Mouse (Mus musculus) lung, postnatal 4 days (tissue): ENCODE measurements at regions not wholly inside any gene's neighbourhood (a gene's known extent, or its start where the extent isn't known, plus 50 kb on each side); places are given as distances from the start of the nearest gene placed in this dataset.

ENCODE experiments used
- DNase-seq, 2 experiments: peaks; one replicate each; pipeline ENCODE4 v3.0.0; 2021

GRCm38 (mm10) chr17:52191064-52191682 lies 358.1 kb upstream of the Satb1 start:
- DNase-seq, result no peak

GRCm38 (mm10) chr17:52182706-52183105 lies 349.6 kb upstream of the Satb1 start:
- peak in 1 of 2 experiments; percentile 47 for DNase-seq

- DNase-seq, result no peak
Measured at GRCm38 (mm10) chr17:52177996-52178395, 344.9 kb upstream of the Satb1 start.

- peak in 1 of 2 experiments; percentile 18 for DNase-seq
Measured at GRCm38 (mm10) chr17:52168076-52168838, 335.2 kb upstream of the Satb1 start.

GRCm38 (mm10) chr17:52167658-52168057 lies 334.6 kb upstream of the Satb1 start:
- DNase-seq, result no peak

GRCm38 (mm10) chr17:52165891-52166485 lies 332.9 kb upstream of the Satb1 start:
- no peak for DNase-seq

GRCm38 (mm10) chr17:52162559-52163397 lies 329.7 kb upstream of the Satb1 start:
- no peak for DNase-seq

GRCm38 (mm10) chr17:52150496-52150895 lies 317.4 kb upstream of the Satb1 start:
- no peak for DNase-seq

GRCm38 (mm10) chr17:52149834-52150233 lies 316.7 kb upstream of the Satb1 start:
- DNase-seq, result no peak

- no peak for DNase-seq
Measured at GRCm38 (mm10) chr17:52149068-52149467, 316.0 kb upstream of the Satb1 start.

GRCm38 (mm10) chr17:52103891-52104290 lies 270.8 kb upstream of the Satb1 start:
- DNase-seq, result no peak

GRCm38 (mm10) chr17:52085834-52086233 lies 252.7 kb upstream of the Satb1 start:
- no peak for DNase-seq

- DNase-seq, result no peak
Measured at GRCm38 (mm10) chr17:52084455-52084854, 251.4 kb upstream of the Satb1 start.

- no peak for DNase-seq
Measured at GRCm38 (mm10) chr17:52079316-52079715, 246.2 kb upstream of the Satb1 start.

GRCm38 (mm10) chr17:52078496-52078895 lies 245.4 kb upstream of the Satb1 start:
- no peak for DNase-seq

- no peak for DNase-seq
Measured at GRCm38 (mm10) chr17:52077951-52078350, 244.9 kb upstream of the Satb1 start.

- no peak for DNase-seq
Measured at GRCm38 (mm10) chr17:52076746-52077145, 243.7 kb upstream of the Satb1 start.

GRCm38 (mm10) chr17:52067721-52068120 lies 234.6 kb upstream of the Satb1 start:
- DNase-seq, result no peak

- DNase-seq, result no peak
Measured at GRCm38 (mm10) chr17:52064618-52065017, 231.5 kb upstream of the Satb1 start.

- DNase-seq, result no peak
Measured at GRCm38 (mm10) chr17:52063121-52063520, 230.0 kb upstream of the Satb1 start.

GRCm38 (mm10) chr17:52062096-52062665 lies 229.1 kb upstream of the Satb1 start:
- DNase-seq, result no peak

- no peak for DNase-seq
Measured at GRCm38 (mm10) chr17:52036479-52036878, 203.4 kb upstream of the Satb1 start.

GRCm38 (mm10) chr17:52031079-52031478 lies 198.0 kb upstream of the Satb1 start:
- DNase-seq, result no peak
